Mouse (Mus musculus): Measurements from ENCODE around the gene Prkcd. TPM values are rescaled to one million over a fixed set of nuclear protein-coding genes. Genes with fewer than 3 reads are reported as not detected.

Gene Prkcd
- polyA plus RNA-seq, 1 experiment from 2014 or later, result 53.4 TPM

DNA sequence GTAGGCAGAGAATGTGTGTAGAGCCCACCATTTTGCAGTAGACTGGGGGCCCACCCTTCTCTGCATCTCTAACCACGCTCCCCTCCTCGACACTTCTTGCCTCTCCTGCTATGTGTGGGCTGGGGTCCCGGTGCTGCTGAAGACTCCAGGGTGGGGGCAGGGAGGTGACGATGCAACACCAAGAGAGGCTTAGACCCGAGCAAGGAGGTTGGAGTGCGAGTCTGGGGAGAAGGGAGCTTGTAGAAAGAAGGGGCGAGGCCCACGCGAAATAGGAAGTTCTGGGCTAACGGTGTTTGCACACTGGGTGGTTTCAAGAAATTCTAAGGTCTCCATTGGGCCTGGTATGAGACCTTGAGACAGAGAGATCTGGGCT, 76.2 kb downstream of the Prkcd start:
- 0 out of 2 replicates have a peak, but pooled peaks have one; percentile 3 for ATAC-seq (ENCODE audit: low read depth)
- under 1% methylated on average over 10 of the region's 10 CpGs for WGBS

DNA sequence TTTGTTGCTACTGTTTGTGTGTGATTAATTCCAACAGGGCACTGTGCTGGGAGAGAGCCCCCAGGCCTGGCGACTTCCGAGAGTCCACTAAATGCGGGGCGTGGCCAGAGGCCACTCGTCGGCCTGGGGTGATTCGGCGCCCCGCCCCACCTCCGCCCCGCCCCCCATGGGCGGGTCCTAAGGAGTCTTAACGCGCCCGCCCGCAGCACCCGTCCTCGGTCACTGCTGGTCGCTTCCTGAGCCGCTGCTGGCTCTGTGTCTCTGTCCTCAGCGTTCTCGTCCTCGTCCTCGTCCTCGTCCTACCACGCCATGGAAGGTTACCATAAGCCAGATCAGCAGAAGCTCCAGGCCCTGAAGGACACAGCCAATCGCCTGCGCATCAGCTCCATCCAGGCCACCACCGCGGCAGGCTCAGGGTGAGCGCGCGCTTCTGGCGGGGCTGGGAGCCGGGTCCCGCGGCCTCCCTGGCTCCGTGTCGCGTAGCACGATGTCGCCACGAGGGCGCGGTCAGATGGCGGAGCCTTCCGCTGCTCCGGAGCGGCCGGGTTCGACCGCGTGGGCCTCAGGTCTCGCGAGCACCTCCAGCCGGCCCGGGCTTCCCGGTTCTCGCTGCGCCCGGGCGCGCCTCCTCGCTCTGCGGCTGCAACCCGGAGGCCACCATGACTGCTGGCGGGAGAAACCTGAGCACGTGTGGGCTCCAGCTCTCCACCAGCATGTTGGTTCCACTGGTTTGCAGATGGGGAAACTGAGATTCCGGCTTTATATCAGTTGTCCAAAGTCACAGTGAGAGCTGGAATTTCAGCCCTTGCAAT, 76.8 kb downstream of the Prkcd start:
- peak overlapping the region; percentile 96 for H3K27ac ChIP-seq (ENCODE audit: low read length)
- peak; percentile 97 for ATAC-seq (ENCODE audit: low read depth)
- under 1% methylated on average over 64 of the region's 69 CpGs for WGBS
- H3K36me3 ChIP-seq (ENCODE audit: control insufficient read depth, insufficient read depth, low read length), result no peaks in the 10 kb centered on the region
- H3K9me3 ChIP-seq (ENCODE audit: control insufficient read depth, low read length), result no peaks in the 10 kb centered on the region
- peak overlapping the region; percentile 93 for H3K4me2 ChIP-seq (ENCODE audit: low read depth, low read length)
- peak overlapping the region; percentile 90 for H3K9ac ChIP-seq (ENCODE audit: low read length)
- H3K4me1 ChIP-seq (replicated peaks; ENCODE audit: control insufficient read depth, insufficient read depth, low read length), result peaks cover 27% of the 10 kb centered on the region
- H3K27me3 ChIP-seq (ENCODE audit: control insufficient read depth, insufficient read depth, low read depth, low read length), result no peaks in the 10 kb centered on the region
- peak overlapping the region; percentile 86 for H3K4me3 ChIP-seq (ENCODE audit: low read length)

More for the DNA sequence above, 76.2 kb downstream of the Prkcd start:
- Histone ChIP-seq H3K27me3 (ENCODE audit: control insufficient read depth, insufficient read depth, low read depth, low read length) (no peaks in the 10 kb centered on the region), H3K36me3 (ENCODE audit: control insufficient read depth, insufficient read depth, low read length) (no peaks in the 10 kb centered on the region), H3K9me3 (ENCODE audit: control insufficient read depth, low read length) (no peaks in the 10 kb centered on the region), H3K27ac (ENCODE audit: low read length) (peak overlapping the region; percentile 96), H3K4me3 (ENCODE audit: low read length) (peak overlapping the region; percentile 86), H3K9ac (ENCODE audit: low read length) (peak overlapping the region; percentile 90), H3K4me1 (replicated peaks; ENCODE audit: control insufficient read depth, insufficient read depth, low read length) (peaks cover 27% of the 10 kb centered on the region), H3K4me2 (ENCODE audit: low read depth, low read length) (peak overlapping the region; percentile 93)

DNA sequence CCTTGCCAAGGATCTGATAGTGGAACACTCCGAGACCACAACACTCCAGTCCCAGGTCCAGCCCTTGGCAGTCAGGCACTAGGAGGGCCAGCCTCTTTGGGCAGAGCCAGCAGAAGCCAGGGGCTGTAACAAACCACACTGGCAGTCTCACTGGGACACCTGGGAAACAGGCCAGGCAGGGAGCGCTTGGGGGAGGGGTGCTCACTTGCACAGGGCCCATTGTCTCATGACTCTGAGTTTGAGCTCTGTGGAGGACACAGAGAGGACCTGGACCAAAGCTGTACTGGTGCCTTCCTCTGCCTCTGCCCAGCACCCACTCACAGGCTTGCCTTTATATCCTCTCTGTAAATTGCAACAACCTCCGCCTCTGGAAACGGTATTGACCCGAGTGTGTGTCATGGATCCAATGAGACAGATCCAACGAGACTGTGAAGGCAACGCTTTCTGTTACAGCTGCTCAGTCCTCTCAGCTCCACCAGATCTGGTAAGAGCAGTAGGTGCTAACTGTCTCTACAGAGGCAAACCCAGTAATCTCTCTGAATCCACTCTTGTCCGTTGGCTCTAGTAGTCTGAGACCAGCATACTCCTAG, 77.8 kb downstream of the Prkcd start, which contains the start of gene Tkt:
Tkt (plus strand) TSS at position 229 of the 590 bp plus-strand sequence.
- Histone ChIP-seq H3K4me3 (ENCODE audit: low read length) (peak within 1 kb of the TSS; percentile 86), H3K27ac (ENCODE audit: low read length) (peak within 1 kb of the TSS; percentile 96), H3K9me3 (ENCODE audit: control insufficient read depth, low read length) (no peaks in the 10 kb centered on the region), H3K36me3 (ENCODE audit: control insufficient read depth, insufficient read depth, low read length) (no peaks in the 10 kb centered on the region), H3K27me3 (ENCODE audit: control insufficient read depth, insufficient read depth, low read depth, low read length) (no peaks in the 10 kb centered on the region), H3K9ac (ENCODE audit: low read length) (peak within 1 kb of the TSS; percentile 90), H3K4me1 (replicated peaks; ENCODE audit: control insufficient read depth, insufficient read depth, low read length) (peaks cover 27% of the 10 kb centered on the region), H3K4me2 (ENCODE audit: low read depth, low read length) (peak within 1 kb of the TSS; percentile 93)
- ATAC-seq (ENCODE audit: low read depth), result peak; percentile 23
- WGBS, result 26% methylated on average over 8 of the region's 8 CpGs

Small RNA genes within 50 kb of the gene (microRNA-seq; reads per million reads assigned to microRNA genes)
- gene Mir3076, result 2.0 reads per million, percentile 3 among the genes with 10 or more reads in this experiment

Other genes with a start within 250 kb of the Prkcd start
- 24.8 and 25.5 TPM in 2 replicates for gene Dcp1a, start 146.7 kb downstream of the Prkcd start, polyA plus RNA-seq (2015; fragmentation: Nextera tagmentation; extraction: Ambion mirVana)
- 9.2 and 9.7 TPM in 2 replicates for gene Cacna1d, start 134.8 kb downstream of the Prkcd start, polyA plus RNA-seq (2015; fragmentation: Nextera tagmentation; extraction: Ambion mirVana)
- 244 and 251 TPM in 2 replicates for gene Tkt, start 77.9 kb downstream of the Prkcd start, polyA plus RNA-seq (2015; fragmentation: Nextera tagmentation; extraction: Ambion mirVana)
- gene Rft1, start 28.1 kb upstream of the Prkcd start, polyA plus RNA-seq (2015; fragmentation: Nextera tagmentation; extraction: Ambion mirVana), result 17.6 and 18.1 TPM in 2 replicates
- gene Sfmbt1, start 88.6 kb upstream of the Prkcd start, polyA plus RNA-seq (2015; fragmentation: Nextera tagmentation; extraction: Ambion mirVana), result 10.6 and 11.6 TPM in 2 replicates
- gene Tmem110, start 199.4 kb upstream of the Prkcd start, polyA plus RNA-seq (2015; fragmentation: Nextera tagmentation; extraction: Ambion mirVana), result 27.0 and 38.3 TPM in 2 replicates